Mouse (Mus musculus) forebrain, embryonic 12.5 days (tissue): ENCODE measurements around the gene Lrfn2. TPM values are rescaled to one million over a fixed set of nuclear protein-coding genes. Genes with fewer than 3 reads are reported as not detected.
A peak's percentile ranks its signal among the peaks of the same experiment; 100 is the strongest.

Source experiments
- ATAC-seq: fragments of 200-750 bp; cut with Nextera tagmentation; 2 replicates; pipeline ENCODE4 v1.8.0; 2017; ENCODE audit warnings: moderate TSS enrichment; ENCODE audit not compliant: low FRiP score
- H3K27ac ChIP-seq: fragments of 300-500 bp; sonication (generic); 2 replicates; pipeline ENCODE4 v1.5.1; 2016; ENCODE audit warnings: mild to moderate bottlenecking
- H3K27me3 ChIP-seq: fragments of 300-500 bp; sonication (generic); 2 replicates; pipeline ENCODE4 v1.6.1; 2016; ENCODE audit warnings: mild to moderate bottlenecking
- H3K36me3 ChIP-seq: fragments of 300-500 bp; sonication (generic); replicated peaks from 2 replicates; pipeline ENCODE4 v1.6.1; 2016; ENCODE audit warnings: mild to moderate bottlenecking
- H3K4me1 ChIP-seq: fragments of 300-500 bp; sonication (generic); 2 replicates; pipeline ENCODE4 v1.6.1; 2016
- H3K4me2 ChIP-seq: fragments of 300-500 bp; sonication (generic); 2 replicates; pipeline ENCODE4 v1.6.1; 2016; ENCODE audit warnings: mild to moderate bottlenecking, moderate library complexity
- H3K4me3 ChIP-seq: fragments of 300-500 bp; sonication (generic); replicated peaks from 2 replicates; pipeline ENCODE4 v1.5.1; 2016; ENCODE audit warnings: mild to moderate bottlenecking
- H3K9ac ChIP-seq: fragments of 300-500 bp; sonication (generic); 2 replicates; pipeline ENCODE4 v1.6.1; 2016; ENCODE audit warnings: mild to moderate bottlenecking
- H3K9me3 ChIP-seq: fragments of 300-500 bp; sonication (generic); 2 replicates; pipeline ENCODE4 v1.6.1; 2016
- WGBS: fragments of 180-500 bp; shearing (Covaris S2); methylation state at CpG from one replicate; pipeline ENCODE4 v1.1.7; 2016; 5-methylcytosine and 5-hydroxymethylcytosine counted together
- polyA plus RNA-seq: library from polyadenylated mRNA; unstranded; fragments of >200 nt; fragmentation: Nextera tagmentation; extraction: Ambion mirVana; gene quantifications from 2 replicates; pipeline ENCODE4 v1.2.1, GENCODE M21; 2016

Gene Lrfn2
- polyA plus RNA-seq, 1 experiment from 2014 or later: 1.8 TPM

- Histone ChIP-seq H3K27me3 (no peaks in the 10 kb centered on the region), H3K36me3 (no peaks in the 10 kb centered on the region), H3K9me3 (no peaks in the 10 kb centered on the region), H3K9ac (no peak overlapping the region), H3K4me3 (no peak overlapping the region), H3K27ac (no peak overlapping the region), H3K4me2 (no peak overlapping the region), H3K4me1 (no peaks in the 10 kb centered on the region)
- WGBS: 90% methylated on average over 11 of the region's 11 CpGs
- ATAC-seq: no peak
These were observed 119.1 kb downstream of the Lrfn2 start for GRCm38 (mm10) chr17:49051231-49051630.

DNA sequence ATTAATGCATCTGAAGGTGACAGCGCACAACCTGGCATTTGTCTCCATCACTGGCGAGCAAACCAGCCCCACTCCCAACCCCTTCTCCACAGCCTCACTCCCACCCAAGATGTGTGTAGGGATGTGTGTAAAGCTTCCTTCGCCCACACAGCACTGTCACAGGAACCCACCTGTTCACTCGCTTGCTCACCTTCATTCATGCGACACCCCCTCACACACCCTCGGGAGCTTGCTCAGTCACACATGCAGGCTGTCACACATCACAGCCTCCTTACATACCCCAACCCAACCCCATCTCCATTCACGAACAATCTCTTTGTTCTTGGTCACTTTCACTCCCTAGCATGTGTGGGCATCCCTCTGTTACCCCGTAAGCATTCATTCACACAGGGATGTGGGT is 129.0 kb downstream of the Lrfn2 start:
- ATAC-seq: no peak
- H3K27me3 ChIP-seq: no peaks in the 10 kb centered on the region
- H3K36me3 ChIP-seq: no peaks in the 10 kb centered on the region
- WGBS: 89% methylated on average over 8 of the region's 8 CpGs
- peaks cover 6% of the 10 kb centered on the region; the same call in 1 of the 2 replicates for H3K4me1 ChIP-seq
- H3K9ac ChIP-seq: no peak overlapping the region
- H3K9me3 ChIP-seq: no peaks in the 10 kb centered on the region
- no peak overlapping the region for H3K4me2 ChIP-seq
- no peak overlapping the region for H3K27ac ChIP-seq
- H3K4me3 ChIP-seq: no peak overlapping the region

DNA sequence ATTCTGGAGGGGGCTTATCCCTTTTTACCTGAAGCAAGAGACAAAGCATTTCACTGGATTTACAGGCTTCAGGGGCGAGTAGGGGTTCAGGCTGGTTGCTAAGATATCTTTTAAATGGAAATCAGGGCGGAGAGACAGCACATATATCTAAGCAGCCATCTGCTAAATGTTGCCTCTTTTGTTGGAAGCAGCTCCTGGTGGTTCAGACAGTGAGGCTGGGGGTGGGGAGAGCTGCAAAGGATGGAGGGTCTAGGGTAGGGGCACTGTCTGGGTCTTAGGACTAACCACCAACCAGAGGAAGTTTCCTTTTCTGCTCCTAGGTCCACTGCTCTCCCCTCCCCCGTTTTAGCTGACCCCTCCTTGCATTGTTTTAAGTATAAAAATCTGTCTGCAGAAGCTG is 131.6 kb downstream of the Lrfn2 start:
- H3K9me3 ChIP-seq: no peaks in the 10 kb centered on the region
- no peak overlapping the region for H3K4me2 ChIP-seq
- H3K27ac ChIP-seq: no peak overlapping the region
- ATAC-seq: no peak
- H3K9ac ChIP-seq: no peak overlapping the region
- peaks cover 6% of the 10 kb centered on the region; the same call in 1 of the 2 replicates for H3K4me1 ChIP-seq
- WGBS: 44% methylated on average over 3 of the region's 3 CpGs
- H3K36me3 ChIP-seq: no peaks in the 10 kb centered on the region
- no peak overlapping the region for H3K4me3 ChIP-seq
- H3K27me3 ChIP-seq: no peaks in the 10 kb centered on the region

- Histone ChIP-seq H3K4me3 (no peak overlapping the region), H3K36me3 (no peaks in the 10 kb centered on the region), H3K27ac (no peak overlapping the region), H3K4me1 (peaks cover 6% of the 10 kb centered on the region; the same call in 1 of the 2 replicates), H3K4me2 (no peak overlapping the region), H3K9me3 (no peaks in the 10 kb centered on the region), H3K27me3 (no peaks in the 10 kb centered on the region), H3K9ac (no peak overlapping the region)
- 89% methylated on average over 8 of the region's 8 CpGs for WGBS
- no peak for ATAC-seq
These were observed 132.3 kb downstream of the Lrfn2 start for GRCm38 (mm10) chr17:49064526-49064925.

DNA sequence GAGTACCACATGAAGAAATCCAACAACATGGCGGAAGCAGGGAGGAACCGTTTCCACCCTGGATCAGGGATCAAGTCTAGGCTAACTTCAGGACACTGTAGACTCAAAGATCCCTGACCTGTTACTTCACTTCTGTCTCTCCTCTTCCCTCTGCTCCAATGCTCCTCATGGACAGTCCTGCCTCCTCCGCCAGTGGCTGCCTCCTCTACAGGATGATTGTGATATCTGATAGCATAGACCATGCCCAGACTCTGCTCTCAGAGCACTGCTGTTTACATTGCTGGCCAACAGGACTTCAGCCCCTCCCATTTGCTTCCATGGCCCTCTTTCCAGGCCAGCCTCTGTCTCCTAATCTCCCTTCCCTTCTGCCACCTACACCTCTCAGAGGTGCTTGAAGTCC is 132.9 kb downstream of the Lrfn2 start:
- WGBS: 96% methylated on average over 3 of the region's 3 CpGs
- Histone ChIP-seq H3K4me3 (no peak overlapping the region), H3K9me3 (no peaks in the 10 kb centered on the region)

GRCm38 (mm10) chr17:49066748-49067147 is 134.6 kb downstream of the Lrfn2 start:
- no peaks in the 10 kb centered on the region for H3K27me3 ChIP-seq
- no peak for ATAC-seq

More for the DNA sequence above, 132.9 kb downstream of the Lrfn2 start:
- H3K36me3 ChIP-seq: no peaks in the 10 kb centered on the region
- no peak overlapping the region for H3K9ac ChIP-seq
- no peak overlapping the region for H3K4me2 ChIP-seq
- no peak overlapping the region for H3K27ac ChIP-seq
- peaks cover 6% of the 10 kb centered on the region; the same call in 1 of the 2 replicates for H3K4me1 ChIP-seq
- no peaks in the 10 kb centered on the region for H3K27me3 ChIP-seq
- no peak for ATAC-seq

DNA sequence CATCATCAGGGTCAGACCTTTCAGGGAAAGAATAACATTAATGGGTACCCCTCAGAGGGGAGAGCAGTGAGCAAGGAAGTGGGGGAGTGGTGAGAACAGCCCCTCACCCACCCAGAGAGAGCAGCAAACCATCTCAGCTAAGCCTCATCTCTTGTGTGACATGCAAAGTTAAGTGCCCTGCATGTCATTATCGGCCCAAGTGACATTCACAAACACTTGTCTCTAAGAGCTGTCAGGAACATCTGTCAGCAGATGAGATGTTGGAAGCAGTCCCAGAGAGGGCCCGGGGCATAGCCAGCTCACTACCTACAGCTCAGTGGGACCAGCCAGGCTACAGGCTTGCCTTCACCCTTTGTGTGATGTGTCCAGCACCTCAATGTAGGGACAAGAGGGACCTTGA is 146.0 kb downstream of the Lrfn2 start:
- peak; percentile 68 for ATAC-seq
- H3K9ac ChIP-seq: no peak overlapping the region
- H3K4me3 ChIP-seq: no peak overlapping the region
- H3K36me3 ChIP-seq: no peaks in the 10 kb centered on the region
- H3K4me1 ChIP-seq: no peaks in the 10 kb centered on the region
- no peaks in the 10 kb centered on the region for H3K27me3 ChIP-seq
- WGBS: 75% methylated on average over 2 of the region's 2 CpGs
- H3K4me2 ChIP-seq: no peak overlapping the region
- H3K27ac ChIP-seq: no peak overlapping the region
- no peaks in the 10 kb centered on the region for H3K9me3 ChIP-seq

More at GRCm38 (mm10) chr17:49066748-49067147, 134.6 kb downstream of the Lrfn2 start:
- Histone ChIP-seq H3K4me1 (peaks cover 6% of the 10 kb centered on the region; the same call in 1 of the 2 replicates), H3K9ac (no peak overlapping the region), H3K27ac (no peak overlapping the region), H3K4me2 (no peak overlapping the region), H3K4me3 (no peak overlapping the region), H3K9me3 (no peaks in the 10 kb centered on the region), H3K36me3 (no peaks in the 10 kb centered on the region)
- 63% methylated on average over 6 of the region's 6 CpGs for WGBS

- H3K36me3 ChIP-seq: no peaks in the 10 kb centered on the region
- no peaks in the 10 kb centered on the region for H3K27me3 ChIP-seq
- no peak overlapping the region for H3K27ac ChIP-seq
- H3K9ac ChIP-seq: no peak overlapping the region
- 80% methylated on average over 2 of the region's 2 CpGs for WGBS
- H3K4me3 ChIP-seq: no peak overlapping the region
- no peak overlapping the region for H3K4me2 ChIP-seq
- no peaks in the 10 kb centered on the region for H3K9me3 ChIP-seq
- no peaks in the 10 kb centered on the region for H3K4me1 ChIP-seq
- ATAC-seq: no peak
These were observed 147.5 kb downstream of the Lrfn2 start for GRCm38 (mm10) chr17:49079647-49080046.

- WGBS: 86% methylated on average over 9 of the region's 9 CpGs
- ATAC-seq: no peak
These were observed 151.6 kb downstream of the Lrfn2 start for GRCm38 (mm10) chr17:49083594-49084380.

GRCm38 (mm10) chr17:49085111-49085510 is 152.9 kb downstream of the Lrfn2 start:
- Histone ChIP-seq H3K4me3 (no peak overlapping the region), H3K27me3 (no peaks in the 10 kb centered on the region), H3K27ac (no peak overlapping the region), H3K9ac (no peak overlapping the region), H3K4me2 (no peak overlapping the region), H3K36me3 (no peaks in the 10 kb centered on the region), H3K9me3 (no peaks in the 10 kb centered on the region), H3K4me1 (no peaks in the 10 kb centered on the region)
- 93% methylated on average over 4 of the region's 4 CpGs for WGBS
- ATAC-seq: no peak

More at GRCm38 (mm10) chr17:49083594-49084380, 151.6 kb downstream of the Lrfn2 start:
- H3K4me1 ChIP-seq: no peaks in the 10 kb centered on the region
- no peak overlapping the region for H3K4me3 ChIP-seq
- H3K9me3 ChIP-seq: no peaks in the 10 kb centered on the region
- H3K4me2 ChIP-seq: no peak overlapping the region
- no peak overlapping the region for H3K27ac ChIP-seq
- no peaks in the 10 kb centered on the region for H3K27me3 ChIP-seq
- H3K9ac ChIP-seq: no peak overlapping the region
- H3K36me3 ChIP-seq: no peaks in the 10 kb centered on the region

DNA sequence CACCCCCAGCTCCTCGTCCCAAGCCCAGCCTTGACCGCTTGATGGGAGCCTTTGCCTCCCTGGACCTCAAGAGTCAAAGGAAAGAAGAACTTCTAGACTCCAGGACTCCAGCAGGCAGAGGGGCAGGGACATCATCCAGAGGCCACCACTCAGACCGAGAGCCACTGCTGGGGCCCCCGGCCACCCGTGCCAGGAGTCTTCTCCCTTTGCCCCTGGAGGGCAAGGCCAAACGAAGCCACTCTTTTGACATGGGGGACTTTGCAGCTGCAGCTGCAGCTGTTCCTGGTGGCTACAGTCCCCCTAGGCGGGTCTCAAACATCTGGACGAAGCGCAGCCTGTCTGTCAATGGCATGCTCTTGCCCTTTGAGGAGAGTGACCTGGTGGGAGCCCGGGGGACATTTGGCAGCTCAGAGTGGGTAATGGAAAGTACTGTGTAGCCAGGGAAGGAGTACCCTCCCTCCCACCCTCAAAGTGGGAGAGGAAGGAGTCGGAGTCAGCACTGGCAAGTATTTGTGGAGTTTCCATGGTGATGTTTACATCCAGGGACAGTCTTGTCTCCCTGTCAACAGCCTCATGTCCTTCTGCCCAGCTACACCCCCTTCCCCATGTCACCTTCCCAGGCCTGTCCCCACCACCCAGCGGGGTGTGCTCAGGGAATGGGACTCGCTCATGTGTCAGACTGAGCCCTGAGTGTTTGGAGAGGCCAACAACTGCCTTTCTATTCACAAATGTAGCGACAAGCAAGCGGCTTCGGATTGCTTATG is 164.8 kb downstream of the Lrfn2 start:
- Histone ChIP-seq H3K4me3 (no peak overlapping the region), H3K9ac (no peak overlapping the region), H3K27ac (no peak overlapping the region), H3K4me2 (no peak overlapping the region), H3K36me3 (no peaks in the 10 kb centered on the region), H3K27me3 (no peaks in the 10 kb centered on the region), H3K4me1 (no peaks in the 10 kb centered on the region), H3K9me3 (no peaks in the 10 kb centered on the region)
- 81% methylated on average over 16 of the region's 16 CpGs for whole genome bisulfite sequencing
- ATAC-seq: no peak

DNA sequence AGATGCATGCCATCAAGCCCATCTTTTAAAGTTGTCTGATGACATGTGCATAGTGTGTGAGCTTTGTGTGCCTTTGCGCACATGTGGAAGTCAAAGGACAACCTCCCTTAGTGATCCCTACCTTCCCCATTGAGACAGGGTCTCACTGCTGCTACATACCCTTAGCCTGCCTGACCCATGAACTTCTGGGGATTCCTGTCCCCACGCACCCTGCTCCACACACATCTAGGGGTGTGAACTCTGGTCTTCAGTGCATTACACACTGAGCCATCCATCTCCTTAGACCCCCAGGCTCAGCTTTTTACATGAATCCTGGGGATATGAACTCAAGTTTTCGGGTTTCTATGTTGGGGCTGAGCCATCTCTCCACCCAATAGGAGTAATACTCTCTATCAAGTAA is 179.2 kb downstream of the Lrfn2 start:
- 89% methylated on average over 3 of the region's 3 CpGs for WGBS

More for the DNA sequence above, 179.2 kb downstream of the Lrfn2 start:
- Histone ChIP-seq H3K9me3 (no peaks in the 10 kb centered on the region), H3K4me3 (no peak overlapping the region), H3K36me3 (no peaks in the 10 kb centered on the region), H3K27me3 (no peaks in the 10 kb centered on the region), H3K27ac (no peak overlapping the region), H3K9ac (no peak overlapping the region), H3K4me1 (no peaks in the 10 kb centered on the region), H3K4me2 (no peak overlapping the region)
- no peak for ATAC-seq
